Mouse (Mus musculus): ENCODE data around the gene Ctso. TPM values are rescaled to one million over a fixed set of nuclear protein-coding genes. Genes with fewer than 3 reads are reported as not detected.

The Ctso gene
- total RNA-seq (2012; rRNA removed), result 0.32 and 0.49 TPM in 2 replicates

GRCm38 (mm10) chr3:81932141-81933101 lies at the start of gene Ctso:
Gene Ctso (plus strand): TSS chr3:81932601.
- Histone ChIP-seq H3K4me3 (ENCODE audit: insufficient read depth in 1 of 2, low read depth in 1 of 2, low read length in 2 of 2, poor library complexity in 1 of 2, severe bottlenecking in 1 of 2) (peak within 1 kb of the TSS; percentile 64 to 80), H3K9ac (ENCODE audit: insufficient read depth, low read depth, low read length, poor library complexity, severe bottlenecking) (peak within 1 kb of the TSS; percentile 79), H3K27ac (ENCODE audit: insufficient read depth, low read depth, low read length, poor library complexity, severe bottlenecking) (no peak within 1 kb of the TSS), H3K36me3 (ENCODE audit: control insufficient read depth, insufficient read depth, low read length, poor library complexity, severe bottlenecking) (no peaks in the 10 kb centered on the region), H3K9me3 (ENCODE audit: control insufficient read depth, insufficient read depth, low read depth, low read length) (no peaks in the 10 kb centered on the region), H3K4me1 (ENCODE audit: control insufficient read depth in 2 of 2, insufficient read depth in 2 of 2, low read length in 2 of 2, poor library complexity in 1 of 2) (no peaks in the 10 kb centered on the region)
- TF ChIP-seq ZNF384 (IDR thresholded peaks at IDR 0.05; ENCODE audit: low read depth, low read length), result no peak
- peak; percentile 41; the same call in 1 of the 2 replicates for TF ChIP-seq ZC3H11A (IDR thresholded peaks at IDR 0.05; ENCODE audit: borderline replicate concordance, low read depth, low read length)
- DNase-seq (ENCODE audit: low read depth, low spot score), result peak; percentile 69
- in situ Hi-C loops (cut with MboI; ENCODE audit: low sequenced_read_pairs in 2 of 2, unreplicated experiment in 2 of 2), result no loop called here

GRCm38 (mm10) chr3:81883916-81884315 lies 48.5 kb upstream of the Ctso start:
- H3K4me3 ChIP-seq (ENCODE audit: insufficient read depth in 1 of 2, low read depth in 1 of 2, low read length in 2 of 2, poor library complexity in 1 of 2, severe bottlenecking in 1 of 2), result no peak overlapping the region
- in situ Hi-C loops (cut with MboI; ENCODE audit: low sequenced_read_pairs in 2 of 2, unreplicated experiment in 2 of 2), result no loop called here
- H3K36me3 ChIP-seq (ENCODE audit: control insufficient read depth, insufficient read depth, low read length, poor library complexity, severe bottlenecking), result no peaks in the 10 kb centered on the region
- no peak overlapping the region for H3K27ac ChIP-seq (ENCODE audit: insufficient read depth, low read depth, low read length, poor library complexity, severe bottlenecking)
- H3K4me1 ChIP-seq (ENCODE audit: control insufficient read depth in 2 of 2, insufficient read depth in 2 of 2, low read length in 2 of 2, poor library complexity in 1 of 2), result no peaks in the 10 kb centered on the region
- TF ChIP-seq CHD2 (IDR thresholded peaks at IDR 0.05; ENCODE audit: low read depth, low read length), result no peak
- TF ChIP-seq ZNF384 (IDR thresholded peaks at IDR 0.05; ENCODE audit: low read depth, low read length), result no peak
- no peak for TF ChIP-seq ZC3H11A (IDR thresholded peaks at IDR 0.05; ENCODE audit: borderline replicate concordance, low read depth, low read length)
- no peak for TF ChIP-seq HCFC1 (IDR thresholded peaks at IDR 0.05; ENCODE audit: borderline replicate concordance, insufficient read depth, low read length)
- no peak for TF ChIP-seq MAFK (IDR thresholded peaks at IDR 0.05; ENCODE audit: insufficient read depth, low read depth, low read length)
- no peaks in the 10 kb centered on the region for H3K9me3 ChIP-seq (ENCODE audit: control insufficient read depth, insufficient read depth, low read depth, low read length)
- no peak overlapping the region for H3K9ac ChIP-seq (ENCODE audit: insufficient read depth, low read depth, low read length, poor library complexity, severe bottlenecking)
- DNase-seq (ENCODE audit: low read depth, low spot score), result no peak

GRCm38 (mm10) chr3:81885566-81885965 lies 46.8 kb upstream of the Ctso start:
- H3K9me3 ChIP-seq (ENCODE audit: control insufficient read depth, insufficient read depth, low read depth, low read length), result no peaks in the 10 kb centered on the region
- H3K4me3 ChIP-seq (ENCODE audit: insufficient read depth in 1 of 2, low read depth in 1 of 2, low read length in 2 of 2, poor library complexity in 1 of 2, severe bottlenecking in 1 of 2), result no peak overlapping the region
- H3K4me1 ChIP-seq (ENCODE audit: control insufficient read depth in 2 of 2, insufficient read depth in 2 of 2, low read length in 2 of 2, poor library complexity in 1 of 2), result no peaks in the 10 kb centered on the region
- H3K9ac ChIP-seq (ENCODE audit: insufficient read depth, low read depth, low read length, poor library complexity, severe bottlenecking), result no peak overlapping the region
- no peaks in the 10 kb centered on the region for H3K36me3 ChIP-seq (ENCODE audit: control insufficient read depth, insufficient read depth, low read length, poor library complexity, severe bottlenecking)
- DNase-seq (ENCODE audit: low read depth, low spot score), result no peak
- TF ChIP-seq MAFK (IDR thresholded peaks at IDR 0.05; ENCODE audit: insufficient read depth, low read depth, low read length) (no peak), HCFC1 (IDR thresholded peaks at IDR 0.05; ENCODE audit: borderline replicate concordance, insufficient read depth, low read length) (no peak), CHD2 (IDR thresholded peaks at IDR 0.05; ENCODE audit: low read depth, low read length) (no peak), ZNF384 (IDR thresholded peaks at IDR 0.05; ENCODE audit: low read depth, low read length) (no peak), ZC3H11A (IDR thresholded peaks at IDR 0.05; ENCODE audit: borderline replicate concordance, low read depth, low read length) (no peak)
- H3K27ac ChIP-seq (ENCODE audit: insufficient read depth, low read depth, low read length, poor library complexity, severe bottlenecking), result no peak overlapping the region
- in situ Hi-C loops (cut with MboI; ENCODE audit: low sequenced_read_pairs in 2 of 2, unreplicated experiment in 2 of 2), result no loop called here

- no peak for DNase-seq (ENCODE audit: low read depth, low spot score)
- H3K36me3 ChIP-seq (ENCODE audit: control insufficient read depth, insufficient read depth, low read length, poor library complexity, severe bottlenecking), result no peaks in the 10 kb centered on the region
- in situ Hi-C loops (cut with MboI; ENCODE audit: low sequenced_read_pairs in 2 of 2, unreplicated experiment in 2 of 2), result no loop called here
Measured at GRCm38 (mm10) chr3:81889137-81889536, 43.3 kb upstream of the Ctso start.

More at GRCm38 (mm10) chr3:81889137-81889536, 43.3 kb upstream of the Ctso start:
- H3K27ac ChIP-seq (ENCODE audit: insufficient read depth, low read depth, low read length, poor library complexity, severe bottlenecking), result no peak overlapping the region
- no peak overlapping the region for H3K4me3 ChIP-seq (ENCODE audit: insufficient read depth in 1 of 2, low read depth in 1 of 2, low read length in 2 of 2, poor library complexity in 1 of 2, severe bottlenecking in 1 of 2)
- no peak overlapping the region for H3K9ac ChIP-seq (ENCODE audit: insufficient read depth, low read depth, low read length, poor library complexity, severe bottlenecking)
- H3K9me3 ChIP-seq (ENCODE audit: control insufficient read depth, insufficient read depth, low read depth, low read length), result no peaks in the 10 kb centered on the region
- TF ChIP-seq ZC3H11A (IDR thresholded peaks at IDR 0.05; ENCODE audit: borderline replicate concordance, low read depth, low read length), result no peak
- no peak for TF ChIP-seq MAFK (IDR thresholded peaks at IDR 0.05; ENCODE audit: insufficient read depth, low read depth, low read length)
- TF ChIP-seq HCFC1 (IDR thresholded peaks at IDR 0.05; ENCODE audit: borderline replicate concordance, insufficient read depth, low read length), result no peak
- no peak for TF ChIP-seq CHD2 (IDR thresholded peaks at IDR 0.05; ENCODE audit: low read depth, low read length)
- TF ChIP-seq ZNF384 (IDR thresholded peaks at IDR 0.05; ENCODE audit: low read depth, low read length), result no peak
- no peaks in the 10 kb centered on the region for H3K4me1 ChIP-seq (ENCODE audit: control insufficient read depth in 2 of 2, insufficient read depth in 2 of 2, low read length in 2 of 2, poor library complexity in 1 of 2)

Data from ES-E14 (cell line).